Mouse (Mus musculus) kidney, embryonic 15.5 days (tissue): Measurements from ENCODE around the gene Dcx. TPM values are rescaled to one million over a fixed set of nuclear protein-coding genes. Genes with fewer than 3 reads are reported as not detected.

Experiments used
- ATAC-seq: fragments of 200-750 bp; cut with Nextera tagmentation; replicated peaks from 2 replicates; pipeline ENCODE4 v1.8.0; 2017; ENCODE audit warnings: moderate TSS enrichment; ENCODE audit not compliant: low FRiP score
- H3K27ac ChIP-seq: fragments of 300-500 bp; sonication (generic); 2 replicates; pipeline ENCODE4 v1.5.1; 2015; ENCODE audit warnings: mild to moderate bottlenecking, inconsistent platforms
- H3K27me3 ChIP-seq: fragments of 300-500 bp; sonication (generic); 2 replicates; pipeline ENCODE4 v1.6.1; 2015; ENCODE audit warnings: inconsistent platforms
- H3K36me3 ChIP-seq: fragments of 300-500 bp; sonication (generic); 2 replicates; pipeline ENCODE4 v1.6.1; 2015; ENCODE audit warnings: inconsistent platforms
- H3K4me1 ChIP-seq: fragments of 300-500 bp; sonication (generic); 2 replicates; pipeline ENCODE4 v1.6.1; 2015; ENCODE audit warnings: inconsistent platforms
- H3K4me2 ChIP-seq: fragments of 300-500 bp; sonication (generic); 2 replicates; pipeline ENCODE4 v1.6.1; 2015; ENCODE audit warnings: moderate library complexity, mild to moderate bottlenecking, inconsistent platforms
- H3K4me3 ChIP-seq: fragments of 300-500 bp; sonication (generic); replicated peaks from 2 replicates; pipeline ENCODE4 v1.5.1; 2015; ENCODE audit warnings: mild to moderate bottlenecking, inconsistent platforms
- H3K9ac ChIP-seq: fragments of 300-500 bp; sonication (generic); 2 replicates; pipeline ENCODE4 v1.6.1; 2015; ENCODE audit warnings: mild to moderate bottlenecking, inconsistent platforms
- H3K9me3 ChIP-seq: fragments of 300-500 bp; sonication (generic); replicated peaks from 2 replicates; pipeline ENCODE4 v1.6.1; 2016; ENCODE audit warnings: inconsistent platforms
- WGBS: fragments of 180-500 bp; shearing (Covaris S2); methylation state at CpG from one replicate; pipeline ENCODE4 v1.1.7; 2015; ENCODE audit warnings: mixed read lengths; 5-methylcytosine and 5-hydroxymethylcytosine counted together
- microRNA-seq: library from miRNA; unstranded; fragments of <30 nt; microRNA quantifications from one replicate; pipeline ENCODE4, GENCODE M21; 2016
- polyA plus RNA-seq: library from polyadenylated mRNA; unstranded; fragments of >200 nt; fragmentation: Nextera tagmentation; extraction: Ambion mirVana; gene quantifications from 2 replicates; pipeline ENCODE4 v1.2.1, GENCODE M21; 2015

The Dcx gene
- polyA plus RNA-seq, 1 experiment from 2014 or later, result 6.0 TPM

- Histone ChIP-seq H3K27me3 (0 out of 2 replicates have a peak, but pooled peaks cover 3% of the 10 kb centered on the region), H3K4me1 (no peaks in the 10 kb centered on the region), H3K9me3 (no peaks in the 10 kb centered on the region), H3K36me3 (no peaks in the 10 kb centered on the region), H3K27ac (no peak overlapping the region), H3K9ac (no peak overlapping the region), H3K4me2 (no peak overlapping the region), H3K4me3 (no peak overlapping the region)
- WGBS, result 96% methylated on average over 2 of the region's 2 CpGs
- ATAC-seq, result no peak
These were observed 114.2 kb downstream of the Dcx start for GRCm38 (mm10) chrX:143818961-143819360.

GRCm38 (mm10) chrX:143815948-143816347, 117.2 kb downstream of the Dcx start:
- H3K9ac ChIP-seq, result no peak overlapping the region
- H3K27me3 ChIP-seq, result no peaks in the 10 kb centered on the region
- H3K27ac ChIP-seq, result no peak overlapping the region
- no peak for ATAC-seq
- 75% methylated on average over 1 of the region's 1 CpGs for WGBS
- H3K4me2 ChIP-seq, result no peak overlapping the region
- no peak overlapping the region for H3K4me3 ChIP-seq
- H3K36me3 ChIP-seq, result no peaks in the 10 kb centered on the region
- H3K9me3 ChIP-seq, result no peaks in the 10 kb centered on the region
- H3K4me1 ChIP-seq, result no peaks in the 10 kb centered on the region

Small RNA genes within 50 kb of the gene (microRNA-seq; reads per million reads assigned to microRNA genes)
- 0.74 reads per million for gene Gm47298

Other genes with a start within 250 kb of the Dcx start
- gene Capn6, start 105.9 kb downstream of the Dcx start, polyA plus RNA-seq, result 156 and 162 TPM in 2 replicates
- gene A730046J19Rik, start 220.4 kb upstream of the Dcx start, polyA plus RNA-seq, result 0.35 and 0.58 TPM in 2 replicates